Mouse (Mus musculus) thymus, adult 2 months (tissue): ENCODE data around the gene Cpa5. TPM values are rescaled to one million over a fixed set of nuclear protein-coding genes. Genes with fewer than 3 reads are reported as not detected.

Source experiments
- DNase-seq: peaks from one replicate; pipeline ENCODE4 v3.0.0; 2021
- H3K27ac ChIP-seq: fragments of 200-500 bp; 2 replicates; pipeline ENCODE4 v1.5.1; 2012; ENCODE audit warnings: low read length, control low read depth; ENCODE audit not compliant: control insufficient read depth, insufficient read depth
- H3K27me3 ChIP-seq: fragments of 200-500 bp; 2 replicates; pipeline ENCODE4 v1.6.1; 2012; ENCODE audit warnings: mild to moderate bottlenecking, low read length, moderate library complexity, mixed read lengths; ENCODE audit not compliant: control insufficient read depth, insufficient read depth
- H3K36me3 ChIP-seq: fragments of 200-500 bp; 2 replicates; pipeline ENCODE4 v1.6.1; 2012; ENCODE audit warnings: mild to moderate bottlenecking, low read length, moderate library complexity; ENCODE audit not compliant: control insufficient read depth, insufficient read depth
- H3K4me1 ChIP-seq: fragments of 200-500 bp; replicated peaks from 2 replicates; pipeline ENCODE4 v1.6.1; 2012; ENCODE audit warnings: low read length; ENCODE audit not compliant: control insufficient read depth, insufficient read depth
- H3K4me3 ChIP-seq: fragments of 200-500 bp; 2 replicates; pipeline ENCODE4 v1.5.1; 2012; ENCODE audit warnings: mild to moderate bottlenecking, low read length, control low read depth, moderate library complexity; ENCODE audit not compliant: control insufficient read depth, insufficient read depth
- CTCF ChIP-seq: fragments of 200-500 bp; IDR thresholded peaks from 2 replicates; pipeline ENCODE4 v1.5.1; 2012; ENCODE audit warnings: mild to moderate bottlenecking, control low read depth, low read length, moderate library complexity, borderline replicate concordance; ENCODE audit not compliant: control insufficient read depth, poor library complexity, insufficient read depth; ENCODE audit errors: extremely low read depth
- POLR2A ChIP-seq: fragments of 200-500 bp; IDR thresholded peaks from 2 replicates; pipeline ENCODE4 v1.6.1; 2012; ENCODE audit warnings: mild to moderate bottlenecking, low read length, control low read depth, moderate library complexity; ENCODE audit not compliant: control insufficient read depth, poor library complexity, insufficient read depth; ENCODE audit errors: extremely low read depth
- WGBS: fragments of 180-500 bp; shearing (Covaris S2); methylation state at CpG from one replicate; pipeline ENCODE4 v1.1.7; 2018; 5-methylcytosine and 5-hydroxymethylcytosine counted together
- polyA plus RNA-seq: library from polyadenylated mRNA; depleted of rRNA; stranded (reverse); fragments of >200 nt; gene quantifications from 2 replicates; pipeline ENCODE4 v1.2.3, GENCODE M21; 2012

The Cpa5 gene
- polyA plus RNA-seq, 1 experiment: not detected

GRCm38 (mm10) chr6:30572456-30573311 is 38.1 kb upstream of the Cpa5 start:
- WGBS: 90% methylated on average over 20 of the region's 20 CpGs
- DNase-seq: no peak
- Histone ChIP-seq H3K4me3 (no peak overlapping the region), H3K27me3 (no peaks in the 10 kb centered on the region), H3K4me1 (no peaks in the 10 kb centered on the region), H3K27ac (no peak overlapping the region), H3K36me3 (no peaks in the 10 kb centered on the region)
- TF ChIP-seq CTCF (no peak), POLR2A (no peak)

GRCm38 (mm10) chr6:30573380-30573779 is 37.4 kb upstream of the Cpa5 start:
- no peaks in the 10 kb centered on the region for H3K27me3 ChIP-seq
- H3K4me3 ChIP-seq: no peak overlapping the region
- no peak for TF ChIP-seq CTCF
- no peak for TF ChIP-seq POLR2A
- H3K36me3 ChIP-seq: no peaks in the 10 kb centered on the region
- no peak overlapping the region for H3K27ac ChIP-seq
- no peak for DNase-seq
- H3K4me1 ChIP-seq: no peaks in the 10 kb centered on the region
- WGBS: 93% methylated on average over 5 of the region's 5 CpGs

- WGBS: 92% methylated on average over 1 of the region's 1 CpGs
- Histone ChIP-seq H3K36me3 (no peaks in the 10 kb centered on the region), H3K4me3 (no peak overlapping the region), H3K4me1 (no peaks in the 10 kb centered on the region), H3K27me3 (no peaks in the 10 kb centered on the region), H3K27ac (no peak overlapping the region)
- no peak for TF ChIP-seq POLR2A
- TF ChIP-seq CTCF: no peak
- no peak for DNase-seq
These were observed 35.9 kb upstream of the Cpa5 start for GRCm38 (mm10) chr6:30574945-30575344.

GRCm38 (mm10) chr6:30576477-30577203 is 34.2 kb upstream of the Cpa5 start:
- H3K27me3 ChIP-seq: no peaks in the 10 kb centered on the region

GRCm38 (mm10) chr6:30579961-30580840 is 30.6 kb upstream of the Cpa5 start:
- TF ChIP-seq CTCF (no peak), POLR2A (no peak)
- H3K4me1 ChIP-seq: no peaks in the 10 kb centered on the region
- H3K36me3 ChIP-seq: no peaks in the 10 kb centered on the region
- H3K27ac ChIP-seq: no peak overlapping the region
- no peak for DNase-seq
- WGBS: 95% methylated on average over 17 of the region's 17 CpGs
- no peak overlapping the region for H3K4me3 ChIP-seq
- no peaks in the 10 kb centered on the region for H3K27me3 ChIP-seq

More at GRCm38 (mm10) chr6:30576477-30577203, 34.2 kb upstream of the Cpa5 start:
- 96% methylated on average over 17 of the region's 17 CpGs for WGBS
- Histone ChIP-seq H3K36me3 (no peaks in the 10 kb centered on the region), H3K4me1 (no peaks in the 10 kb centered on the region), H3K4me3 (no peak overlapping the region), H3K27ac (no peak overlapping the region; the same call in 1 of the 2 replicates)
- TF ChIP-seq CTCF: no peak
- no peak for DNase-seq

- Histone ChIP-seq H3K27me3 (no peaks in the 10 kb centered on the region), H3K36me3 (no peaks in the 10 kb centered on the region), H3K4me3 (no peak overlapping the region), H3K27ac (no peak overlapping the region), H3K4me1 (no peaks in the 10 kb centered on the region)
- no peak for DNase-seq
- TF ChIP-seq POLR2A: no peak
- TF ChIP-seq CTCF: no peak
- 95% methylated on average over 8 of the region's 8 CpGs for WGBS
These were observed 30.0 kb upstream of the Cpa5 start for GRCm38 (mm10) chr6:30580841-30581176.
